Mouse (Mus musculus) cerebellum, adult 2 months (tissue): ENCODE data around the gene Mfap4. TPM values are rescaled to one million over a fixed set of nuclear protein-coding genes. Genes with fewer than 3 reads are reported as not detected.

Experiments
- DNase-seq, 2 experiments: peaks; one replicate each; pipeline ENCODE4 v3.0.0; 2021
- H3K27ac ChIP-seq: fragments of 200-500 bp; 2 replicates; pipeline ENCODE4 v1.5.1; 2012; ENCODE audit warnings: low read length, control low read depth, inconsistent platforms; ENCODE audit not compliant: insufficient read depth
- H3K27me3 ChIP-seq: fragments of 200-500 bp; 2 replicates; pipeline ENCODE4 v1.6.1; 2012; ENCODE audit warnings: inconsistent platforms, mild to moderate bottlenecking, low read length, moderate library complexity; ENCODE audit not compliant: control insufficient read depth, insufficient read depth
- H3K4me1 ChIP-seq: fragments of 200-500 bp; 2 replicates; pipeline ENCODE4 v1.6.1; 2011; ENCODE audit warnings: low read length; ENCODE audit not compliant: control insufficient read depth, insufficient read depth
- H3K4me3 ChIP-seq: fragments of 200-500 bp; replicated peaks from 2 replicates; pipeline ENCODE3; 2011; ENCODE audit warnings: mild to moderate bottlenecking, low read depth, low read length, control low read depth; ENCODE audit not compliant: insufficient read depth
- CTCF ChIP-seq: fragments of 200-500 bp; IDR thresholded peaks from 2 replicates; pipeline ENCODE4 v1.5.1; 2011; ENCODE audit warnings: low read depth, mild to moderate bottlenecking, control low read depth, low read length, moderate library complexity, borderline replicate concordance; ENCODE audit not compliant: insufficient read depth
- POLR2A ChIP-seq: fragments of 200-500 bp; IDR thresholded peaks from 2 replicates; pipeline ENCODE4 v1.6.1; 2011; ENCODE audit warnings: low read length, control low read depth, borderline replicate concordance; ENCODE audit not compliant: insufficient read depth
- WGBS: fragments of 180-500 bp; shearing (Covaris S2); methylation state at CpG from one replicate; pipeline ENCODE4 v1.1.7; 2018; 5-methylcytosine and 5-hydroxymethylcytosine counted together
- polyA plus RNA-seq: library from polyadenylated mRNA; depleted of rRNA; stranded (reverse); fragments of >200 nt; gene quantifications from 2 replicates; pipeline ENCODE4 v1.2.3, GENCODE M21; 2012; rRNA removed

Gene Mfap4
- polyA plus RNA-seq, 1 experiment, result 1.9 TPM

DNA sequence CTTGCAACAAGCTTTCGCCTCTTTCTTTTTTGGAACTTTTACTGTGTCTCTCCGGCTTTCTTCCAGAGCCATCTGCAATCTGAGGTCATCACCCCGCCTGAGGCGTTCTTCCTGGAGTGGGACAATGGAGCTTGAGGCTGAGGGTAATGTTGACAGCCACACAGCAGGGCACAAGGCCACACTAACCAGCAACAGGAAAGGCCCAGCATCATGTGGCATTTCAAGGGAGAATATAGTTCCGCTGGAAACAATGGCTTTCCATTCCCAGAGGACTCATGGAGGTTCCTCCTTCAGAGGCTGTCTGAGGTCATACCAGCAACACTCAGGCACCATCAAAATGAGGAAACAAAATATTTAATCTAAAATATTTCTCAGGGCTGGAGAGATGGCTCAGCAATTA, 48.3 kb downstream of the Mfap4 start:
- DNase-seq, result no peak
- H3K4me1 ChIP-seq, result peaks cover 48% of the 10 kb centered on the region
- no peak overlapping the region for H3K27ac ChIP-seq
- WGBS, result 73% methylated on average over 5 of the region's 5 CpGs
- TF ChIP-seq POLR2A (no peak), CTCF (no peak)
- no peak overlapping the region for H3K4me3 ChIP-seq
- H3K27me3 ChIP-seq, result no peaks in the 10 kb centered on the region

DNA sequence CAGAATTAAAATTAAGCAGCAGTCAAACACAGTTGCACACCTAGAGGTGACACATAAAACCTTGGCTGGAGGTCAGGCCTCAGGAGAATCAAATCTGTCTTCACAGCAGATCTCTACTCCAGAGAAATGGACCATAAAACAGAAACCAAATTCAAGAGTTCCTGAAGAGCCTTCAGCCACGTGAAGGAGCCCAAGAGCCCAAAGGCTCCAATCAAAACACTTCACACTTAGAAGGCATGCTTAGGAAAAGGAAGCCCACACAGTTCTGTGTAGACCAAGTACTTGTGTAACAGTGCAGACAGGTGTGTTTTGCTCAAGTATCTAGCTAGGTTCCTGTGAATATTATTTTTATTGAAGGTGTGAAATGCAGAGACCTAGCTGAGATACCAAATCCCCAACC, 50.3 kb downstream of the Mfap4 start:
- Histone ChIP-seq H3K4me1 (peaks cover 31% of the 10 kb centered on the region), H3K27ac (peak overlapping the region; percentile 40; the same call in 1 of the 2 replicates), H3K4me3 (no peak overlapping the region), H3K27me3 (no peaks in the 10 kb centered on the region)
- no peak for TF ChIP-seq POLR2A
- no peak for TF ChIP-seq CTCF
- WGBS, result 6% methylated on average over 1 of the region's 1 CpGs
- no peak for DNase-seq

DNA sequence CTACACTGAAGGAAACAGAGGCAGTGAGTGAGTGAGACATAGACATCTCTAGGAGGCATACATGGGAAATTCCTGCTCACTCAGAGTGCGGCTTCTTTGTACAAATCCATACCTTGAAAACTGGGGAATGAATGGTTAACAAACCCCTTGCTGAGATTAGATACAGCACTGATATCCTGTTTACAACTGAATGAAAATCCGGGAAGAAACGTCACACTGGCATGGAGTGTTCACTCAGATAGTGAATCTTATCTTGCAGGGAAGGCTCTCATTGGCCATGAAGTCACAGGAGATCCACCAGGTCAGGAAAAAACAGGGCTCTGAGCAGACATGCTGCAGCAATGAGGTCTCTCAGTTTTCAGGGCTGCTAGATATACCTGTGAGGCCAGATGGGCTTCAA, 51.7 kb downstream of the Mfap4 start:
- 65% methylated on average over 3 of the region's 3 CpGs for WGBS
- H3K27ac ChIP-seq, result peak overlapping the region; percentile 73; the same call in 1 of the 2 replicates
- H3K4me1 ChIP-seq, result peaks cover 32% of the 10 kb centered on the region
- no peak overlapping the region for H3K4me3 ChIP-seq
- no peaks in the 10 kb centered on the region for H3K27me3 ChIP-seq
- DNase-seq, result no peak
- no peak for TF ChIP-seq POLR2A
- no peak for TF ChIP-seq CTCF

DNA sequence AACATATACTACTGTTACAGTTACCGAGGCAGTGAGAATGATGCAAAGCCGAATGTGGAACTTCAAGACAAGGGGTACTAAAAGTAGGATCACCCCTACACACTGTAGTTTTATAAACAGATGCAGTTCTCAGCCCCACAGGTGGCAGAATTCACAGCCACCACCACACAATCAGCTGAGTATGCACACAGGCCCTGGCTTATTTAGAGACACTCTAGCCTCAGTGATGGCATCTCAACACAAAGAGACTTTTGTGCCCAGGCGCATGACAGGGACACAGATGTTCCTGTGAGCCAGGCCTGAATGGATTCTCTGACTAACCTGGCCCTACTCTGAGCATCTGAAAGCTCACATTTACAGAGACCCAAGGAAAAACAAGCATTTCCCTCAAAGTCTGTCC, 52.1 kb downstream of the Mfap4 start:
- Histone ChIP-seq H3K4me1 (peaks cover 30% of the 10 kb centered on the region), H3K27me3 (no peaks in the 10 kb centered on the region), H3K4me3 (no peak overlapping the region), H3K27ac (peak overlapping the region; percentile 73; the same call in 1 of the 2 replicates)
- TF ChIP-seq POLR2A (no peak), CTCF (no peak)
- no peak for DNase-seq
- WGBS, result 80% methylated on average over 3 of the region's 3 CpGs

Other genes starting within 250 kb of the Mfap4 start
- gene Aldh3a2, start 218.0 kb upstream of the Mfap4 start, polyA plus RNA-seq, result 68.4 and 74.8 TPM in 2 replicates
- 0.07 and 0.11 TPM in 2 replicates for gene Slc47a2, start 142.6 kb upstream of the Mfap4 start, polyA plus RNA-seq
- gene Slc47a1, start 107.1 kb upstream of the Mfap4 start, polyA plus RNA-seq, result 1.00 and 2.7 TPM in 2 replicates
- gene Rnf112, start 31.3 kb upstream of the Mfap4 start, polyA plus RNA-seq, result 538 and 626 TPM in 2 replicates
- 47.8 and 55.8 TPM in 2 replicates for gene Mapk7, start 9.0 kb downstream of the Mfap4 start, polyA plus RNA-seq
- 36.2 and 40.7 TPM in 2 replicates for gene B9d1, start 19.7 kb downstream of the Mfap4 start, polyA plus RNA-seq
- 123 and 132 TPM in 2 replicates for gene Epn2, start 94.3 kb downstream of the Mfap4 start, polyA plus RNA-seq
- 4.9 and 5.4 TPM in 2 replicates for gene Grap, start 167.8 kb downstream of the Mfap4 start, polyA plus RNA-seq
- gene Fam83g, start 198.7 kb downstream of the Mfap4 start, polyA plus RNA-seq, result 0.08 and 0.11 TPM in 2 replicates
- gene Slc5a10, start 235.4 kb downstream of the Mfap4 start, polyA plus RNA-seq, result 0.05 and 0.07 TPM in 2 replicates